Mouse (Mus musculus): ENCODE measurements at regions not wholly inside any gene's neighbourhood (a gene's known extent, or its start where the extent isn't known, plus 50 kb on each side); places are given as distances from the start of the nearest gene placed in this dataset.

- Histone ChIP-seq H3K4me3 (replicated peaks) (no peak overlapping the region), H3K27me3 (peaks cover 8% of the 10 kb centered on the region; the same call in 1 of the 2 replicates), H3K36me3 (no peaks in the 10 kb centered on the region), H3K9ac (replicated peaks) (no peak overlapping the region), H3K27ac (no peak overlapping the region), H3K4me1 (replicated peaks) (peaks cover 20% of the 10 kb centered on the region), H3K4me2 (replicated peaks) (no peak overlapping the region), H3K9me3 (no peaks in the 10 kb centered on the region)
- ATAC-seq = no peak
- WGBS = 92% methylated on average over 5 of the region's 5 CpGs
These were observed 109.3 kb downstream of the Sall1 start for GRCm38 (mm10) chr8:88934708-88935107.

- Histone ChIP-seq H3K4me1 (replicated peaks) (peaks cover 10% of the 10 kb centered on the region), H3K4me2 (replicated peaks) (no peak overlapping the region), H3K27me3 (peaks cover 8% of the 10 kb centered on the region; the same call in 1 of the 2 replicates), H3K4me3 (replicated peaks) (no peak overlapping the region), H3K9me3 (no peaks in the 10 kb centered on the region), H3K36me3 (no peaks in the 10 kb centered on the region), H3K27ac (no peak overlapping the region), H3K9ac (replicated peaks) (no peak overlapping the region)
- WGBS = 76% methylated on average over 5 of the region's 5 CpGs
- ATAC-seq = no peak
These were observed 112.9 kb downstream of the Sall1 start for GRCm38 (mm10) chr8:88931050-88931449.

GRCm38 (mm10) chr8:88930370-88930769, 113.6 kb downstream of the Sall1 start:
- Histone ChIP-seq H3K4me2 (replicated peaks) (no peak overlapping the region), H3K27ac (no peak overlapping the region), H3K27me3 (peaks cover 8% of the 10 kb centered on the region; the same call in 1 of the 2 replicates), H3K36me3 (no peaks in the 10 kb centered on the region), H3K9ac (replicated peaks) (no peak overlapping the region), H3K4me1 (replicated peaks) (peaks cover 10% of the 10 kb centered on the region; the same call in 1 of the 2 replicates), H3K9me3 (no peaks in the 10 kb centered on the region), H3K4me3 (replicated peaks) (no peak overlapping the region)
- no peak for ATAC-seq
- WGBS = 87% methylated on average over 2 of the region's 2 CpGs

GRCm38 (mm10) chr8:88928675-88929377, 115.1 kb downstream of the Sall1 start:
- no peak for ATAC-seq
- no peaks in the 10 kb centered on the region for H3K9me3 ChIP-seq
- H3K4me1 ChIP-seq (replicated peaks) = peaks cover 10% of the 10 kb centered on the region; the same call in 1 of the 2 replicates
- H3K36me3 ChIP-seq = no peaks in the 10 kb centered on the region
- H3K4me2 ChIP-seq (replicated peaks) = no peak overlapping the region
- 45% methylated on average over 7 of the region's 7 CpGs for WGBS
- no peak overlapping the region for H3K9ac ChIP-seq (replicated peaks)
- no peak overlapping the region for H3K27ac ChIP-seq
- H3K27me3 ChIP-seq = peaks cover 8% of the 10 kb centered on the region; the same call in 1 of the 2 replicates
- H3K4me3 ChIP-seq (replicated peaks) = no peak overlapping the region

- WGBS = 74% methylated on average over 7 of the region's 7 CpGs
- no peak overlapping the region for H3K27ac ChIP-seq
- H3K9ac ChIP-seq (replicated peaks) = no peak overlapping the region
- no peaks in the 10 kb centered on the region for H3K9me3 ChIP-seq
- no peak overlapping the region for H3K4me3 ChIP-seq (replicated peaks)
- H3K36me3 ChIP-seq = no peaks in the 10 kb centered on the region
- no peak for ATAC-seq
- no peak overlapping the region for H3K4me2 ChIP-seq (replicated peaks)
- peaks cover under 1% of the 10 kb centered on the region; the same call in 1 of the 2 replicates for H3K4me1 ChIP-seq (replicated peaks)
- no peaks in the 10 kb centered on the region for H3K27me3 ChIP-seq
These were observed 121.1 kb downstream of the Sall1 start for GRCm38 (mm10) chr8:88922840-88923239.

- Histone ChIP-seq H3K9ac (replicated peaks) (no peak overlapping the region), H3K27me3 (no peaks in the 10 kb centered on the region), H3K4me2 (replicated peaks) (no peak overlapping the region), H3K4me3 (replicated peaks) (no peak overlapping the region), H3K36me3 (no peaks in the 10 kb centered on the region), H3K4me1 (replicated peaks) (peaks cover 3% of the 10 kb centered on the region; the same call in 1 of the 2 replicates), H3K9me3 (no peaks in the 10 kb centered on the region), H3K27ac (no peak overlapping the region)
- WGBS = 92% methylated on average over 4 of the region's 4 CpGs
- ATAC-seq = no peak
These were observed 122.0 kb downstream of the Sall1 start for GRCm38 (mm10) chr8:88921967-88922366.

- H3K4me3 ChIP-seq (replicated peaks) = no peak overlapping the region
- H3K9me3 ChIP-seq = no peaks in the 10 kb centered on the region
- no peak overlapping the region for H3K9ac ChIP-seq (replicated peaks)
- no peaks in the 10 kb centered on the region for H3K36me3 ChIP-seq
- WGBS = 68% methylated on average over 4 of the region's 4 CpGs
- no peaks in the 10 kb centered on the region for H3K27me3 ChIP-seq
- peaks cover 3% of the 10 kb centered on the region; the same call in 1 of the 2 replicates for H3K4me1 ChIP-seq (replicated peaks)
- H3K4me2 ChIP-seq (replicated peaks) = no peak overlapping the region
- H3K27ac ChIP-seq = no peak overlapping the region
- no peak for ATAC-seq
These were observed 124.7 kb downstream of the Sall1 start for GRCm38 (mm10) chr8:88919282-88919681.

GRCm38 (mm10) chr8:88916064-88916463, 127.9 kb downstream of the Sall1 start:
- Histone ChIP-seq H3K4me1 (replicated peaks) (peaks cover 3% of the 10 kb centered on the region; the same call in 1 of the 2 replicates), H3K9ac (replicated peaks) (no peak overlapping the region), H3K27me3 (no peaks in the 10 kb centered on the region), H3K4me2 (replicated peaks) (no peak overlapping the region), H3K4me3 (replicated peaks) (no peak overlapping the region), H3K36me3 (no peaks in the 10 kb centered on the region), H3K27ac (no peak overlapping the region), H3K9me3 (no peaks in the 10 kb centered on the region)
- ATAC-seq = no peak
- WGBS = 91% methylated on average over 4 of the region's 4 CpGs

- 87% methylated on average over 6 of the region's 6 CpGs for WGBS
- ATAC-seq = no peak
These were observed 129.3 kb downstream of the Sall1 start for GRCm38 (mm10) chr8:88914657-88915056.

GRCm38 (mm10) chr8:88914190-88914589, 129.8 kb downstream of the Sall1 start:
- ATAC-seq = no peak
- Histone ChIP-seq H3K4me2 (replicated peaks) (no peak overlapping the region), H3K27me3 (no peaks in the 10 kb centered on the region), H3K27ac (no peak overlapping the region), H3K9me3 (no peaks in the 10 kb centered on the region), H3K4me3 (replicated peaks) (no peak overlapping the region), H3K4me1 (replicated peaks) (peaks cover 3% of the 10 kb centered on the region; the same call in 1 of the 2 replicates), H3K36me3 (no peaks in the 10 kb centered on the region), H3K9ac (replicated peaks) (no peak overlapping the region)
- WGBS = 76% methylated on average over 6 of the region's 6 CpGs

More at GRCm38 (mm10) chr8:88914657-88915056, 129.3 kb downstream of the Sall1 start:
- H3K27ac ChIP-seq = no peak overlapping the region
- peaks cover 3% of the 10 kb centered on the region; the same call in 1 of the 2 replicates for H3K4me1 ChIP-seq (replicated peaks)
- H3K27me3 ChIP-seq = no peaks in the 10 kb centered on the region
- H3K4me2 ChIP-seq (replicated peaks) = no peak overlapping the region
- H3K9me3 ChIP-seq = no peaks in the 10 kb centered on the region
- no peak overlapping the region for H3K9ac ChIP-seq (replicated peaks)
- no peaks in the 10 kb centered on the region for H3K36me3 ChIP-seq
- no peak overlapping the region for H3K4me3 ChIP-seq (replicated peaks)

- H3K4me1 ChIP-seq (replicated peaks) = peaks cover 15% of the 10 kb centered on the region
- H3K4me3 ChIP-seq (replicated peaks) = no peak overlapping the region
- no peak overlapping the region for H3K4me2 ChIP-seq (replicated peaks)
- H3K27me3 ChIP-seq = no peaks in the 10 kb centered on the region
- 85% methylated on average over 6 of the region's 6 CpGs for WGBS
- H3K27ac ChIP-seq = no peak overlapping the region
- ATAC-seq = no peak
- H3K9ac ChIP-seq (replicated peaks) = no peak overlapping the region
- no peaks in the 10 kb centered on the region for H3K9me3 ChIP-seq
- no peaks in the 10 kb centered on the region for H3K36me3 ChIP-seq
These were observed 137.7 kb downstream of the Sall1 start for GRCm38 (mm10) chr8:88906244-88906643.

- Histone ChIP-seq H3K4me1 (replicated peaks) (peaks cover 15% of the 10 kb centered on the region), H3K36me3 (no peaks in the 10 kb centered on the region), H3K27ac (no peak overlapping the region), H3K9ac (replicated peaks) (no peak overlapping the region), H3K9me3 (no peaks in the 10 kb centered on the region), H3K27me3 (no peaks in the 10 kb centered on the region), H3K4me3 (replicated peaks) (no peak overlapping the region), H3K4me2 (replicated peaks) (no peak overlapping the region)
- 75% methylated on average over 12 of the region's 12 CpGs for WGBS
- ATAC-seq = 0 out of 2 replicates have a peak, but pooled peaks have one; percentile 43
These were observed 140.9 kb downstream of the Sall1 start for GRCm38 (mm10) chr8:88903094-88903493.
